Mouse (Mus musculus): ENCODE results near the gene Cfap73. TPM values are rescaled to one million over a fixed set of nuclear protein-coding genes. Genes with fewer than 3 reads are reported as not detected.

The Cfap73 gene
- polyA plus RNA-seq (2014; fragmentation: Nextera tagmentation; extraction: Ambion mirVana): not detected in 2 replicates

GRCm38 (mm10) chr5:120634131-120634530 lies at the start of gene Cfap73:
TSS of gene Cfap73 (minus strand) at chr5:120634235.
- Histone ChIP-seq H3K27me3 (replicated peaks; ENCODE audit: control insufficient read depth, insufficient read depth, low read length) (peaks cover 20% of the 10 kb centered on the region), H3K4me1 (replicated peaks; ENCODE audit: control insufficient read depth, insufficient read depth, low read length) (0 out of 2 replicates have a peak, but pooled peaks cover 3% of the 10 kb centered on the region), H3K27ac (ENCODE audit: low read depth, low read length) (no peak within 1 kb of the TSS), H3K4me2 (no peak within 1 kb of the TSS), H3K9ac (ENCODE audit: low read depth, low read length) (no peak within 1 kb of the TSS), H3K36me3 (ENCODE audit: control insufficient read depth, insufficient read depth, low read length) (no peaks in the 10 kb centered on the region), H3K4me3 (ENCODE audit: low read depth, low read length) (no peak within 1 kb of the TSS), H3K9me3 (ENCODE audit: control insufficient read depth, low read length) (no peaks in the 10 kb centered on the region)
- DNase-seq (ENCODE audit: low spot score): no peak
- WGBS: 43% methylated on average over 9 of the region's 9 CpGs
- no peak for ATAC-seq (replicated peaks; ENCODE audit: low FRiP score)

GRCm38 (mm10) chr5:120682982-120683771 lies 49.1 kb upstream of the Cfap73 start:
- no peak for DNase-seq (ENCODE audit: low spot score)
- Histone ChIP-seq H3K9ac (ENCODE audit: low read depth, low read length) (no peak overlapping the region), H3K27me3 (replicated peaks; ENCODE audit: control insufficient read depth, insufficient read depth, low read length) (peaks cover 30% of the 10 kb centered on the region), H3K4me3 (ENCODE audit: low read depth, low read length) (no peak overlapping the region), H3K9me3 (ENCODE audit: control insufficient read depth, low read length) (no peaks in the 10 kb centered on the region), H3K36me3 (ENCODE audit: control insufficient read depth, insufficient read depth, low read length) (no peaks in the 10 kb centered on the region), H3K4me1 (replicated peaks; ENCODE audit: control insufficient read depth, insufficient read depth, low read length) (no peaks in the 10 kb centered on the region), H3K4me2 (no peak overlapping the region), H3K27ac (ENCODE audit: low read depth, low read length) (no peak overlapping the region)
- no peak for ATAC-seq (replicated peaks; ENCODE audit: low FRiP score)
- WGBS: 17% methylated on average over 24 of the region's 24 CpGs

GRCm38 (mm10) chr5:120680918-120681317 lies 46.9 kb upstream of the Cfap73 start:
- Histone ChIP-seq H3K9ac (ENCODE audit: low read depth, low read length) (no peak overlapping the region), H3K27me3 (replicated peaks; ENCODE audit: control insufficient read depth, insufficient read depth, low read length) (peaks cover 30% of the 10 kb centered on the region), H3K9me3 (ENCODE audit: control insufficient read depth, low read length) (no peaks in the 10 kb centered on the region), H3K4me2 (no peak overlapping the region), H3K4me3 (ENCODE audit: low read depth, low read length) (no peak overlapping the region), H3K4me1 (replicated peaks; ENCODE audit: control insufficient read depth, insufficient read depth, low read length) (no peaks in the 10 kb centered on the region), H3K27ac (ENCODE audit: low read depth, low read length) (no peak overlapping the region), H3K36me3 (ENCODE audit: control insufficient read depth, insufficient read depth, low read length) (no peaks in the 10 kb centered on the region)
- DNase-seq (ENCODE audit: low spot score) (no peak), ATAC-seq (replicated peaks; ENCODE audit: low FRiP score) (no peak)
- WGBS: 76% methylated on average over 18 of the region's 18 CpGs

- Histone ChIP-seq H3K9me3 (ENCODE audit: control insufficient read depth, low read length) (no peaks in the 10 kb centered on the region), H3K27me3 (replicated peaks; ENCODE audit: control insufficient read depth, insufficient read depth, low read length) (peaks cover 30% of the 10 kb centered on the region), H3K9ac (ENCODE audit: low read depth, low read length) (no peak overlapping the region), H3K4me1 (replicated peaks; ENCODE audit: control insufficient read depth, insufficient read depth, low read length) (no peaks in the 10 kb centered on the region), H3K27ac (ENCODE audit: low read depth, low read length) (no peak overlapping the region; the same call in 1 of the 2 replicates), H3K4me2 (peak overlapping the region; percentile 54), H3K36me3 (ENCODE audit: control insufficient read depth, insufficient read depth, low read length) (no peaks in the 10 kb centered on the region), H3K4me3 (ENCODE audit: low read depth, low read length) (peak overlapping the region; percentile 26; the same call in 1 of the 2 replicates)
- WGBS: 5% methylated on average over 24 of the region's 24 CpGs
- ATAC-seq (replicated peaks; ENCODE audit: low FRiP score): peak; percentile 59
- peak; percentile 67 for DNase-seq (ENCODE audit: low spot score)
Observed at GRCm38 (mm10) chr5:120679676-120680555, 45.9 kb upstream of the Cfap73 start.

GRCm38 (mm10) chr5:120677516-120677915 lies 43.5 kb upstream of the Cfap73 start:
- 14% methylated on average over 2 of the region's 2 CpGs for WGBS
- no peaks in the 10 kb centered on the region for H3K9me3 ChIP-seq (ENCODE audit: control insufficient read depth, low read length)
- H3K27me3 ChIP-seq (replicated peaks; ENCODE audit: control insufficient read depth, insufficient read depth, low read length): peaks cover 17% of the 10 kb centered on the region
- no peak for ATAC-seq (replicated peaks; ENCODE audit: low FRiP score)
- H3K9ac ChIP-seq (ENCODE audit: low read depth, low read length): no peak overlapping the region
- no peaks in the 10 kb centered on the region for H3K4me1 ChIP-seq (replicated peaks; ENCODE audit: control insufficient read depth, insufficient read depth, low read length)
- H3K4me2 ChIP-seq: no peak overlapping the region
- DNase-seq (ENCODE audit: low spot score): no peak
- no peak overlapping the region for H3K27ac ChIP-seq (ENCODE audit: low read depth, low read length)
- no peaks in the 10 kb centered on the region for H3K36me3 ChIP-seq (ENCODE audit: control insufficient read depth, insufficient read depth, low read length)
- no peak overlapping the region for H3K4me3 ChIP-seq (ENCODE audit: low read depth, low read length)

- no peaks in the 10 kb centered on the region for H3K36me3 ChIP-seq (ENCODE audit: control insufficient read depth, insufficient read depth, low read length)
- 44% methylated on average over 21 of the region's 21 CpGs for WGBS
Observed at GRCm38 (mm10) chr5:120674229-120675145, 40.5 kb upstream of the Cfap73 start.

GRCm38 (mm10) chr5:120673626-120674025 lies 39.6 kb upstream of the Cfap73 start:
- no peak for ATAC-seq (replicated peaks; ENCODE audit: low FRiP score)
- WGBS: 4% methylated on average over 12 of the region's 12 CpGs
- H3K4me2 ChIP-seq: no peak overlapping the region
- H3K9me3 ChIP-seq (ENCODE audit: control insufficient read depth, low read length): no peaks in the 10 kb centered on the region
- peak; percentile 61 for DNase-seq (ENCODE audit: low spot score)
- H3K4me1 ChIP-seq (replicated peaks; ENCODE audit: control insufficient read depth, insufficient read depth, low read length): no peaks in the 10 kb centered on the region
- no peak overlapping the region for H3K27ac ChIP-seq (ENCODE audit: low read depth, low read length)
- no peak overlapping the region for H3K9ac ChIP-seq (ENCODE audit: low read depth, low read length)
- no peak overlapping the region for H3K4me3 ChIP-seq (ENCODE audit: low read depth, low read length)
- peaks cover under 1% of the 10 kb centered on the region; the same call in 1 of the 2 replicates for H3K27me3 ChIP-seq (replicated peaks; ENCODE audit: control insufficient read depth, insufficient read depth, low read length)
- no peaks in the 10 kb centered on the region for H3K36me3 ChIP-seq (ENCODE audit: control insufficient read depth, insufficient read depth, low read length)

More at GRCm38 (mm10) chr5:120674229-120675145, 40.5 kb upstream of the Cfap73 start:
- DNase-seq (ENCODE audit: low spot score) (no peak), ATAC-seq (replicated peaks; ENCODE audit: low FRiP score) (no peak)
- Histone ChIP-seq H3K27me3 (replicated peaks; ENCODE audit: control insufficient read depth, insufficient read depth, low read length) (peaks cover 6% of the 10 kb centered on the region; the same call in 1 of the 2 replicates), H3K27ac (ENCODE audit: low read depth, low read length) (no peak overlapping the region), H3K4me1 (replicated peaks; ENCODE audit: control insufficient read depth, insufficient read depth, low read length) (no peaks in the 10 kb centered on the region), H3K9me3 (ENCODE audit: control insufficient read depth, low read length) (no peaks in the 10 kb centered on the region), H3K4me3 (ENCODE audit: low read depth, low read length) (no peak overlapping the region), H3K9ac (ENCODE audit: low read depth, low read length) (no peak overlapping the region), H3K4me2 (no peak overlapping the region)

- peaks cover 4% of the 10 kb centered on the region; the same call in 1 of the 2 replicates for H3K27me3 ChIP-seq (replicated peaks; ENCODE audit: control insufficient read depth, insufficient read depth, low read length)
- no peak overlapping the region for H3K27ac ChIP-seq (ENCODE audit: low read depth, low read length)
- H3K36me3 ChIP-seq (ENCODE audit: control insufficient read depth, insufficient read depth, low read length): no peaks in the 10 kb centered on the region
- no peak overlapping the region for H3K9ac ChIP-seq (ENCODE audit: low read depth, low read length)
- no peaks in the 10 kb centered on the region for H3K4me1 ChIP-seq (replicated peaks; ENCODE audit: control insufficient read depth, insufficient read depth, low read length)
- no peak for DNase-seq (ENCODE audit: low spot score)
- WGBS: 67% methylated on average over 3 of the region's 3 CpGs
- H3K4me2 ChIP-seq: no peak overlapping the region
- no peaks in the 10 kb centered on the region for H3K9me3 ChIP-seq (ENCODE audit: control insufficient read depth, low read length)
- no peak for ATAC-seq (replicated peaks; ENCODE audit: low FRiP score)
- H3K4me3 ChIP-seq (ENCODE audit: low read depth, low read length): no peak overlapping the region
Observed at GRCm38 (mm10) chr5:120671865-120672264, 37.8 kb upstream of the Cfap73 start.
